Mouse (Mus musculus) small intestine, adult 2 months (tissue): ENCODE results near the gene Timp2.

Experiments
- CTCF ChIP-seq: fragments of 200-500 bp; IDR thresholded peaks from 2 replicates; pipeline ENCODE4 v1.5.1; 2012; ENCODE audit warnings: low read depth, mild to moderate bottlenecking, control low read depth, inconsistent platforms, low read length, moderate library complexity, mixed read lengths; ENCODE audit not compliant: insufficient replicate concordance, insufficient read length; ENCODE audit errors: extremely low read depth
- POLR2A ChIP-seq: fragments of 200-500 bp; IDR thresholded peaks from 2 replicates; pipeline ENCODE4 v1.6.1; 2012; ENCODE audit warnings: low read depth, mild to moderate bottlenecking, control low read depth, inconsistent platforms, low read length, moderate library complexity

DNA sequence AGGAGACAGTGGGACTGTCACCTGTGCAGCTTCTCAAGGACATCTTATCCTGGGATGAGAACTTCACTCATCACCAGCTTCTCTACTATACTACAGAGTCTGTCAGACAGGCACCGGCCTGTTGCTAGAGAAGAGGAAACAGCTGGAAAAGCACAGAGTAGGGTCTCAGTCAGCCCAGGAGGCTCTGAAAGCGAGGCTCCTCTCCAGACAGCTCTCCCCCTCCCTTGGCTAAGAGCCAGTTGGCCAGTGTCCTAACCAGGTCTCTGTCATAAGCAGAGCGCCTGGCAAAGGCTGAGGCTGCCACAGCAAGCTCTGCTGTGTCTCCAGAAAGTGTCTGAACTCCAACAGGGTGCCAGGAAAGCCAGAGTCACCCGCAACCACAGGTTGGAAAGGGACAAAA, 9.8 kb downstream of the Timp2 start:
- no peak for TF ChIP-seq POLR2A
- no peak for TF ChIP-seq CTCF
